Mouse (Mus musculus): Measurements from ENCODE around the gene G6pc. TPM values are rescaled to one million over a fixed set of nuclear protein-coding genes. Genes with fewer than 3 reads are reported as not detected.

Gene G6pc
- total RNA-seq, 2 experiments from 2014 or later: not detected

DNA sequence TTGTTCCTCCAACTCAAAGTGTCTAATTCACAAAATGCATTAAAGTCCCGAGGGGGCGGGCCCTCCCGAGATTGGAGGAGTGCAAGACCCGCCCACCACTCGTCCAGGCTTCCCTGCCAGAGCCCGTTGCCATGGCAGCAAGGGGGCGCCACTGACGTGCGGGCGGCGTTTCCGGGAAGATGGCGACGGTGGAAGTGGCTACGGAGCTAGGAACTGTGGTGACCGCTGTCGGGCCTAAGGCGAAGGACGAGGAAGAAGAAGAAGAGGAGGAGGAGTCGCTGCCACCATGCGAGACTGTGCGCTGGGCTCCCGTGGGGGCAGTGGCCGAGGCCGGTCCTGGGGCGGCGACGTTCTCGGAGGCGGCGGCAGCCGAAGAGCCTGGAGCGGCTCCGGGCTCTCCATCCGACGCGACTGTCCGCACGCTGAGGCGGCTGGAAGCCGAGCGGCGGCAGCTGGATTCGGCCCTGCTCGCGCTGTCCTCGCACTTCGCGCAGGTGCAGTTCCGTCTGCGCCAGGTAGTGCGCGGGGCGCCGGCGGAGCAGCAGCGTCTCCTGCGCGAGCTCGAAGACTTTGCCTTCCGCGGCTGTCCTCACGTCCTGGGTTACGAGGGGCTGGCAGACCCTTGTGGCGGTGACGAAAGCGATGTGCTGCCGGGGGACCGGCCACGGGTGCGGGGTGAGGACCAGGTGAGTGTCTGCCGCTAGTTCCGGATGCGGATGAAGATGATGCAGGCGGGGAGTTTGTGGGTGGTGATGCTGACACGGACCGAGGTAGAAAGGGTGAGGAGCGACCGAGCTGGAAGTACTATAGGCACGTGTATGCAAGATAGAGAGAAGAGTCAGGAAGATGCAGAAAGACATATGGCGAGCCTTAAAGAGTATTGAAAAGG, 57.8 kb downstream of the G6pc start, which contains the start of the genes Rundc1 and Ptges3l:
TSS of gene Rundc1 (plus strand) at position 161 of the 889 bp plus-strand sequence.
TSS of gene Ptges3l (minus strand) at position 409 of the 889 bp plus-strand sequence.
- peak; percentile 99 for ATAC-seq (replicated peaks; ENCODE audit: poor library complexity)

- no peak for ATAC-seq (replicated peaks; ENCODE audit: poor library complexity)
These were observed 58.8 kb downstream of the G6pc start for GRCm38 (mm10) chr11:101426165-101426564.

Other genes starting within 250 kb of the G6pc start
- gene Retreg3, start 247.7 kb upstream of the G6pc start, total RNA-seq (2015): 7.3 and 8.1 TPM in 2 replicates
- gene Retreg3, start 247.7 kb upstream of the G6pc start, total RNA-seq (2017): 24.0 and 25.7 TPM in 2 replicates
- 20.7 and 21.2 TPM in 2 replicates for gene Tubg1, start 247.6 kb upstream of the G6pc start, total RNA-seq (2015)
- gene Tubg1, start 247.6 kb upstream of the G6pc start, total RNA-seq (2017): 41.4 and 43.3 TPM in 2 replicates
- gene Tubg2, start 211.7 kb upstream of the G6pc start, total RNA-seq (2015): not detected in 2 replicates
- gene Tubg2, start 211.7 kb upstream of the G6pc start, total RNA-seq (2017): not detected in 2 replicates
- 0.51 and 0.77 TPM in 2 replicates for gene Cntnap1, start 197.0 kb upstream of the G6pc start, total RNA-seq (2015)
- 0.34 and 0.87 TPM in 2 replicates for gene Cntnap1, start 197.0 kb upstream of the G6pc start, total RNA-seq (2017)
- 0.66 TPM in 1 of 2 replicates, not detected in the other for gene Plekhh3, start 196.2 kb upstream of the G6pc start, total RNA-seq (2015)
- gene Plekhh3, start 196.2 kb upstream of the G6pc start, total RNA-seq (2017): 0.14 and 1.0 TPM in 2 replicates
- not detected in 2 replicates for gene Ccr10, start 192.1 kb upstream of the G6pc start, total RNA-seq (2015)
- 0.41 TPM in 1 of 2 replicates, not detected in the other for gene Ccr10, start 192.1 kb upstream of the G6pc start, total RNA-seq (2017)
- 13.8 and 15.8 TPM in 2 replicates for gene Ezh1, start 141.1 kb upstream of the G6pc start, total RNA-seq (2015)
- 13.2 and 15.8 TPM in 2 replicates for gene Ezh1, start 141.1 kb upstream of the G6pc start, total RNA-seq (2017)
- gene Ramp2, start 121.5 kb upstream of the G6pc start, total RNA-seq (2015): 0.88 TPM in 1 of 2 replicates, not detected in the other
- gene Ramp2, start 121.5 kb upstream of the G6pc start, total RNA-seq (2017): 1.9 TPM in 1 of 2 replicates, not detected in the other
- 261 and 263 TPM in 2 replicates for gene Vps25, start 113.9 kb upstream of the G6pc start, total RNA-seq (2015)
- 70.4 and 86.9 TPM in 2 replicates for gene Vps25, start 113.9 kb upstream of the G6pc start, total RNA-seq (2017)
- gene Wnk4, start 107.0 kb upstream of the G6pc start, total RNA-seq (2015): not detected in 2 replicates
- not detected in 2 replicates for gene Wnk4, start 107.0 kb upstream of the G6pc start, total RNA-seq (2017)
- gene Cntd1, start 88.5 kb upstream of the G6pc start, total RNA-seq (2015): 1.1 and 2.0 TPM in 2 replicates
- 1.2 and 1.3 TPM in 2 replicates for gene Cntd1, start 88.5 kb upstream of the G6pc start, total RNA-seq (2017)
- gene Coa3, start 88.4 kb upstream of the G6pc start, total RNA-seq (2015): 74.0 and 91.0 TPM in 2 replicates
- gene Coa3, start 88.4 kb upstream of the G6pc start, total RNA-seq (2017): 43.7 and 47.8 TPM in 2 replicates
- gene Becn1, start 65.3 kb upstream of the G6pc start, total RNA-seq (2015): 49.8 and 61.2 TPM in 2 replicates
- 161 and 166 TPM in 2 replicates for gene Becn1, start 65.3 kb upstream of the G6pc start, total RNA-seq (2017)
- gene Psme3, start 51.3 kb upstream of the G6pc start, total RNA-seq (2015): 208 and 220 TPM in 2 replicates
- gene Psme3, start 51.3 kb upstream of the G6pc start, total RNA-seq (2017): 116 and 120 TPM in 2 replicates
- 1.5 and 2.0 TPM in 2 replicates for gene Aoc2, start 42.5 kb upstream of the G6pc start, total RNA-seq (2015)
- gene Aoc2, start 42.5 kb upstream of the G6pc start, total RNA-seq (2017): 0.75 and 1.6 TPM in 2 replicates
- 0.15 and 0.29 TPM in 2 replicates for gene Aoc3, start 37.0 kb upstream of the G6pc start, total RNA-seq (2015)
- not detected in 2 replicates for gene Aoc3, start 37.0 kb upstream of the G6pc start, total RNA-seq (2017)
- gene Aarsd1, start 50.1 kb downstream of the G6pc start, total RNA-seq (2015): 41.4 and 52.1 TPM in 2 replicates
- 77.8 and 79.3 TPM in 2 replicates for gene Aarsd1, start 50.1 kb downstream of the G6pc start, total RNA-seq (2017)
- gene Gm27029, start 57.2 kb downstream of the G6pc start, total RNA-seq (2015): 3.9 and 5.4 TPM in 2 replicates
- gene Gm27029, start 57.2 kb downstream of the G6pc start, total RNA-seq (2017): 0.25 and 1.6 TPM in 2 replicates
- 3.3 and 4.1 TPM in 2 replicates for gene Rundc1, start 57.5 kb downstream of the G6pc start, total RNA-seq (2015)
- gene Rundc1, start 57.5 kb downstream of the G6pc start, total RNA-seq (2017): 4.5 and 4.7 TPM in 2 replicates
- gene Ptges3l, start 57.8 kb downstream of the G6pc start, total RNA-seq (2015): 0.17 and 0.42 TPM in 2 replicates
- gene Ptges3l, start 57.8 kb downstream of the G6pc start, total RNA-seq (2017): 0.71 and 4.1 TPM in 2 replicates
- 500 and 587 TPM in 2 replicates for gene Rpl27, start 74.7 kb downstream of the G6pc start, total RNA-seq (2015)
- gene Rpl27, start 74.7 kb downstream of the G6pc start, total RNA-seq (2017): 3,389 and 3,728 TPM in 2 replicates
- gene Ifi35, start 80.8 kb downstream of the G6pc start, total RNA-seq (2015): 27.2 and 31.7 TPM in 2 replicates
- gene Ifi35, start 80.8 kb downstream of the G6pc start, total RNA-seq (2017): 31.1 and 32.6 TPM in 2 replicates
- 2.0 and 3.9 TPM in 2 replicates for gene Rnd2, start 97.4 kb downstream of the G6pc start, total RNA-seq (2015)
- 1.00 and 3.9 TPM in 2 replicates for gene Rnd2, start 97.4 kb downstream of the G6pc start, total RNA-seq (2017)
- 83.6 and 92.8 TPM in 2 replicates for gene Vat1, start 98.7 kb downstream of the G6pc start, total RNA-seq (2015)
- 47.9 and 50.0 TPM in 2 replicates for gene Vat1, start 98.7 kb downstream of the G6pc start, total RNA-seq (2017)
- 25.1 and 31.4 TPM in 2 replicates for gene Brca1, start 184.4 kb downstream of the G6pc start, total RNA-seq (2015)
- gene Brca1, start 184.4 kb downstream of the G6pc start, total RNA-seq (2017): 36.0 and 47.2 TPM in 2 replicates
- 28.1 and 33.7 TPM in 2 replicates for gene Nbr1, start 184.6 kb downstream of the G6pc start, total RNA-seq (2015)
- gene Nbr1, start 184.6 kb downstream of the G6pc start, total RNA-seq (2017): 40.9 and 46.7 TPM in 2 replicates
- gene Tmem106a, start 214.7 kb downstream of the G6pc start, total RNA-seq (2015): 2.7 and 3.7 TPM in 2 replicates
- 1.2 and 5.0 TPM in 2 replicates for gene Tmem106a, start 214.7 kb downstream of the G6pc start, total RNA-seq (2017)
- gene Gm11634, start 231.7 kb downstream of the G6pc start, total RNA-seq (2015): not detected in 2 replicates
- not detected in 2 replicates for gene Gm11634, start 231.7 kb downstream of the G6pc start, total RNA-seq (2017)

All from megakaryocyte progenitor cell, adult 5-6 weeks (primary cell).